Mouse (Mus musculus): ENCODE data around the gene Nop58. TPM values are rescaled to one million over a fixed set of nuclear protein-coding genes. Genes with fewer than 3 reads are reported as not detected.

Gene Nop58
- total RNA-seq, 2 experiments from 2014 or later: 65.7 to 69.7 TPM

- peak overlapping the region; percentile 70 for H3K4me3 ChIP-seq
These were observed 14.7 kb upstream of the Nop58 start for GRCm38 (mm10) chr1:59669962-59670630.

GRCm38 (mm10) chr1:59670641-59671168 is 14.1 kb upstream of the Nop58 start, which contains the start of gene Sumo1:
Sumo1 (minus strand) TSS chr1:59670834.
- DNase-seq (ENCODE audit: low spot score in 2 of 2): peak; percentile 85 to 90
- TF ChIP-seq CTCF (conservative IDR thresholded peaks at IDR 0.05): no peak
- peak within 1 kb of the TSS; percentile 95 for H3K27ac ChIP-seq
- H3K4me3 ChIP-seq: peak within 1 kb of the TSS; percentile 70

More at GRCm38 (mm10) chr1:59669962-59670630, 14.7 kb upstream of the Nop58 start:
- no peak for TF ChIP-seq CTCF (conservative IDR thresholded peaks at IDR 0.05)
- peak in 1 of 2 experiments; percentile 30 for DNase-seq (ENCODE audit: low spot score in 2 of 2)
- H3K27ac ChIP-seq: peak overlapping the region; percentile 95

- H3K27ac ChIP-seq: no peak overlapping the region
- TF ChIP-seq CTCF (conservative IDR thresholded peaks at IDR 0.05): no peak
- no peak overlapping the region for H3K4me3 ChIP-seq
- DNase-seq (ENCODE audit: low spot score in 2 of 2): no peak
These were observed 11.1 kb upstream of the Nop58 start for GRCm38 (mm10) chr1:59673661-59674060.

GRCm38 (mm10) chr1:59683926-59684818 is 599 bp upstream of the Nop58 start:
- Histone ChIP-seq H3K4me3 (peak overlapping the region; percentile 89), H3K27ac (peak overlapping the region; percentile 64; the same call in 1 of the 2 replicates)
- no peak for TF ChIP-seq CTCF (conservative IDR thresholded peaks at IDR 0.05)
- DNase-seq (ENCODE audit: low spot score in 2 of 2): peak; percentile 2 to 11

- no peak for DNase-seq (ENCODE audit: low spot score in 2 of 2)
- Histone ChIP-seq H3K27ac (no peak overlapping the region), H3K4me3 (no peak overlapping the region)
- no peak for TF ChIP-seq CTCF (conservative IDR thresholded peaks at IDR 0.05)
These were observed 2.7 kb downstream of the Nop58 start for GRCm38 (mm10) chr1:59687493-59687892.

- H3K27ac ChIP-seq: no peak overlapping the region
- H3K4me3 ChIP-seq: no peak overlapping the region
- TF ChIP-seq CTCF (conservative IDR thresholded peaks at IDR 0.05): peak; percentile 43
- no peak for DNase-seq (ENCODE audit: low spot score in 2 of 2)
These were observed 5.7 kb downstream of the Nop58 start for GRCm38 (mm10) chr1:59690467-59690866.

- DNase-seq (ENCODE audit: low spot score in 2 of 2): no peak
- no peak overlapping the region for H3K4me3 ChIP-seq
- no peak for TF ChIP-seq CTCF (conservative IDR thresholded peaks at IDR 0.05)
- no peak overlapping the region for H3K27ac ChIP-seq
These were observed 13.0 kb downstream of the Nop58 start for GRCm38 (mm10) chr1:59697751-59698150.

GRCm38 (mm10) chr1:59698207-59698606 is 13.4 kb downstream of the Nop58 start:
- no peak for TF ChIP-seq CTCF (conservative IDR thresholded peaks at IDR 0.05)
- Histone ChIP-seq H3K27ac (no peak overlapping the region), H3K4me3 (no peak overlapping the region)
- DNase-seq (ENCODE audit: low spot score in 2 of 2): no peak

GRCm38 (mm10) chr1:59701766-59702165 is 17.0 kb downstream of the Nop58 start:
- no peak for DNase-seq (ENCODE audit: low spot score in 2 of 2)
- H3K4me3 ChIP-seq: no peak overlapping the region
- no peak overlapping the region for H3K27ac ChIP-seq
- TF ChIP-seq CTCF (conservative IDR thresholded peaks at IDR 0.05): peak; percentile 67

- Histone ChIP-seq H3K4me3 (no peak overlapping the region), H3K27ac (no peak overlapping the region)
- peak in 1 of 2 experiments; percentile 29 for DNase-seq (ENCODE audit: low spot score in 2 of 2)
- peak; percentile 90 for TF ChIP-seq CTCF (conservative IDR thresholded peaks at IDR 0.05)
These were observed 35.1 kb downstream of the Nop58 start for GRCm38 (mm10) chr1:59719900-59720299.

- no peak for TF ChIP-seq CTCF (conservative IDR thresholded peaks at IDR 0.05)
- DNase-seq (ENCODE audit: low spot score in 2 of 2): no peak
- H3K27ac ChIP-seq: no peak overlapping the region
- H3K4me3 ChIP-seq: no peak overlapping the region
These were observed 40.9 kb downstream of the Nop58 start for GRCm38 (mm10) chr1:59725661-59726060.

GRCm38 (mm10) chr1:59730106-59730505 is 45.3 kb downstream of the Nop58 start:
- Histone ChIP-seq H3K27ac (no peak overlapping the region), H3K4me3 (no peak overlapping the region)
- DNase-seq (ENCODE audit: low spot score in 2 of 2): no peak
- no peak for TF ChIP-seq CTCF (conservative IDR thresholded peaks at IDR 0.05)

GRCm38 (mm10) chr1:59730737-59731136 is 46.0 kb downstream of the Nop58 start:
- no peak for DNase-seq (ENCODE audit: low spot score in 2 of 2)
- H3K4me3 ChIP-seq: no peak overlapping the region
- no peak for TF ChIP-seq CTCF (conservative IDR thresholded peaks at IDR 0.05)
- no peak overlapping the region for H3K27ac ChIP-seq

Measured in layer of hippocampus, adult 2 months (tissue).